Mouse (Mus musculus) left cerebral cortex, postnatal 4 days (tissue): ENCODE data around the gene Map4k4. TPM values are rescaled to one million over a fixed set of nuclear protein-coding genes. Genes with fewer than 3 reads are reported as not detected.

Source experiments
- DNase-seq: peaks from one replicate; pipeline ENCODE4 v3.0.0-alpha.2; 2022
- intact Hi-C: fragments of 180-260 bp; cut with DNase I; formaldehyde crosslinking; loops from one replicate; pipeline ENCODE4 v1.15.1; 2025
- total RNA-seq, 2 experiments: library from RNA; stranded (reverse); gene quantifications; 2 replicates each; pipeline ENCODE4 v1.2.3; 2021

Map4k4 gene
- total RNA-seq, 2 experiments from 2014 or later: 374 to 381 TPM

GRCm38 (mm10) chr1:39932216-39932739 is 31.6 kb downstream of the Map4k4 start:
- no peak for DNase-seq
- intact Hi-C loops: no loop called here

GRCm38 (mm10) chr1:39932922-39933321 is 32.2 kb downstream of the Map4k4 start:
- intact Hi-C loops: no loop called here
- no peak for DNase-seq

GRCm38 (mm10) chr1:39934954-39935353 is 34.2 kb downstream of the Map4k4 start:
- intact Hi-C loops: no loop called here
- DNase-seq: no peak

- intact Hi-C loops: no loop called here
- no peak for DNase-seq
Observed at GRCm38 (mm10) chr1:39935616-39936015, 34.9 kb downstream of the Map4k4 start.

GRCm38 (mm10) chr1:39936332-39936802 is 35.7 kb downstream of the Map4k4 start:
- intact Hi-C loops: no loop called here

GRCm38 (mm10) chr1:39936934-39937333 is 36.2 kb downstream of the Map4k4 start:
- intact Hi-C loops: no loop called here

More at GRCm38 (mm10) chr1:39936332-39936802, 35.7 kb downstream of the Map4k4 start:
- DNase-seq: peak; percentile 81

GRCm38 (mm10) chr1:39937609-39938008 is 36.9 kb downstream of the Map4k4 start:
- DNase-seq: no peak
- intact Hi-C loops: no loop called here

More at GRCm38 (mm10) chr1:39936934-39937333, 36.2 kb downstream of the Map4k4 start:
- no peak for DNase-seq

- no peak for DNase-seq
- intact Hi-C loops: no loop called here
Observed at GRCm38 (mm10) chr1:39939401-39939800, 38.7 kb downstream of the Map4k4 start.

- no peak for DNase-seq
- intact Hi-C loops: no loop called here
Observed at GRCm38 (mm10) chr1:39940342-39940741, 39.6 kb downstream of the Map4k4 start.

GRCm38 (mm10) chr1:39941237-39942179 is 40.8 kb downstream of the Map4k4 start:
- peak; percentile 60 for DNase-seq
- intact Hi-C loops: no loop called here

GRCm38 (mm10) chr1:39942935-39943334 is 42.2 kb downstream of the Map4k4 start:
- DNase-seq: peak; percentile 52
- intact Hi-C loops: no loop called here

- intact Hi-C loops: no loop called here
- DNase-seq: no peak
Observed at GRCm38 (mm10) chr1:39944306-39944971, 43.7 kb downstream of the Map4k4 start.

GRCm38 (mm10) chr1:39944972-39945323 is 44.2 kb downstream of the Map4k4 start:
- intact Hi-C loops: no loop called here
- no peak for DNase-seq

- intact Hi-C loops: no loop called here
- DNase-seq: no peak
Observed at GRCm38 (mm10) chr1:39946391-39946790, 45.7 kb downstream of the Map4k4 start.

- no peak for DNase-seq
- intact Hi-C loops: no loop called here
Observed at GRCm38 (mm10) chr1:39947179-39947578, 46.5 kb downstream of the Map4k4 start.

GRCm38 (mm10) chr1:39947701-39948359 is 47.1 kb downstream of the Map4k4 start:
- intact Hi-C loops: no loop called here
- peak; percentile 49 for DNase-seq

- DNase-seq: no peak
- intact Hi-C loops: no loop called here
Observed at GRCm38 (mm10) chr1:39949205-39949604, 48.5 kb downstream of the Map4k4 start.

- intact Hi-C loops: no loop called here
- DNase-seq: peak; percentile 45
Observed at GRCm38 (mm10) chr1:39949790-39950462, 49.2 kb downstream of the Map4k4 start.

- no peak for DNase-seq
- intact Hi-C loops: no loop called here
Observed at GRCm38 (mm10) chr1:39950590-39950989, 49.9 kb downstream of the Map4k4 start.

- intact Hi-C loops: no loop called here
- no peak for DNase-seq
Observed at GRCm38 (mm10) chr1:39954652-39955051, 53.9 kb downstream of the Map4k4 start.
